Mouse (Mus musculus) bone marrow macrophage, adult 2 months (primary cell): Measurements from ENCODE around the gene Pou2f3. TPM values are rescaled to one million over a fixed set of nuclear protein-coding genes. Genes with fewer than 3 reads are reported as not detected.
"Not testable (repeated sequence)": the region's sequence is repeated elsewhere in the genome, so short reads cannot be mapped to it uniquely, and the experiment has no call there.

Experiments used
- H3K27ac ChIP-seq: 2 replicates; pipeline ENCODE4 v1.5.1; 2012; ENCODE audit warnings: low read depth, low read length; ENCODE audit not compliant: insufficient read depth
- H3K4me1 ChIP-seq: 2 replicates; pipeline ENCODE4 v1.6.1; 2012; ENCODE audit warnings: low read length; ENCODE audit not compliant: control insufficient read depth, insufficient read depth
- H3K4me3 ChIP-seq: 2 replicates; pipeline ENCODE4 v1.5.1; 2012; ENCODE audit warnings: mild to moderate bottlenecking, low read length, moderate library complexity; ENCODE audit not compliant: insufficient read depth
- CTCF ChIP-seq: IDR thresholded peaks from 2 replicates; pipeline ENCODE4 v1.5.1; 2012; ENCODE audit warnings: low read depth, mild to moderate bottlenecking, low read length, moderate library complexity
- POLR2A ChIP-seq: IDR thresholded peaks from 2 replicates; pipeline ENCODE4 v1.6.1; 2012; ENCODE audit warnings: mild to moderate bottlenecking, low read depth, low read length, borderline replicate concordance
- polyA plus RNA-seq: library from polyadenylated mRNA; stranded (reverse); fragments of >200 nt; gene quantifications from 2 replicates; pipeline ENCODE4 v1.2.4, GENCODE M21; 2012; ENCODE audit not compliant: missing spikeins, insufficient read depth, insufficient read length

Pou2f3 gene
- polyA plus RNA-seq, 1 experiment: not detected

GRCm38 (mm10) chr9:43144206-43144810 lies 65.9 kb downstream of the Pou2f3 start:
- Histone ChIP-seq H3K4me3 (no peak overlapping the region), H3K4me1 (no peaks in the 10 kb centered on the region), H3K27ac (no peak overlapping the region)
- no peak for TF ChIP-seq CTCF
- TF ChIP-seq POLR2A: no peak

DNA sequence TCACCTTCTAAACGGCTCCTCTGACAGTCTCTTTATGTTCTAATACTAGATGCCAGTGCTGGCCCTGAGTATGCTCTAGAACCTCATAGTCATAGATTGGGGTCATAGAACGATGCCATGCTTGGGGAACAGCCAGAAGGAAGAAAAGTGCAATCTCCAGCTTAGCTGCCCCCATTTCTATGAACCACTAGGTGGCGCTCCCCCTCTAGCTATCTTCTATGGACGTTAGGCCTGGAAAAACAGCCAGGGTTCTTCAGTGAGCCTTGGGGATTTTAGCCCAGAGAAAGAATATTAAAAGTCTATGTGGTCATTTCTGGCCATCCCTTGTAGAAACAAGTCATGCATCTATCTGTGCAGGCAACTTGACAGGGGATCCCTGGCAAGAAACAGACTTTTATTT lies 68.3 kb downstream of the Pou2f3 start:
- TF ChIP-seq POLR2A (no peak), CTCF (peak; percentile 74)
- Histone ChIP-seq H3K4me1 (no peaks in the 10 kb centered on the region), H3K27ac (no peak overlapping the region), H3K4me3 (no peak overlapping the region)

- no peak overlapping the region for H3K4me3 ChIP-seq
- TF ChIP-seq POLR2A (no peak), CTCF (no peak)
- no peaks in the 10 kb centered on the region for H3K4me1 ChIP-seq
- H3K27ac ChIP-seq: no peak overlapping the region
Measured at GRCm38 (mm10) chr9:43133525-43133924, 76.6 kb downstream of the Pou2f3 start.

- Histone ChIP-seq H3K4me3 (no peak overlapping the region), H3K27ac (no peak overlapping the region), H3K4me1 (no peaks in the 10 kb centered on the region)
- TF ChIP-seq POLR2A (no peak), CTCF (no peak)
Measured at GRCm38 (mm10) chr9:43132380-43132779, 77.8 kb downstream of the Pou2f3 start.

DNA sequence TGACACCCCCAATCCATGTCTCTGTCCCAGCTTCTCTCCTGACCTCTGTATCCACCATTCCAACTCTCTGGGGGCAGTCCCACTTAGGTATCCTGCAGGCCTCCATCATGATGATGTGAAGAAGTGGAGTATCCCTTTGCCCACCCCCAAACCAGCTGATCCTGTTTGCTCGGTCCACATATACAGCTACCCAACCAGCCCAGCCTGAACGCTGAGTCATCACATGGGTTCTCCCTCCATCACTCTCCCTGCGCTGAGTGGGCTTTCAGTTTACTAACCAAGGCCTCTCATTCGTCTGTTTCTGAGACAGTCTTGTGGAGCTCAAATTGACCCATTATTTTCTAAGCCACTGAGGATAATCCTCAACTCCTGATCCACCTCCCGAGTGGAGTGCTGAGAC lies 78.2 kb downstream of the Pou2f3 start:
- H3K27ac ChIP-seq: no peak overlapping the region
- no peak overlapping the region for H3K4me3 ChIP-seq
- no peaks in the 10 kb centered on the region for H3K4me1 ChIP-seq
- no peak for TF ChIP-seq CTCF
- no peak for TF ChIP-seq POLR2A

GRCm38 (mm10) chr9:43130684-43131083 lies 79.5 kb downstream of the Pou2f3 start:
- no peaks in the 10 kb centered on the region for H3K4me1 ChIP-seq
- no peak overlapping the region for H3K4me3 ChIP-seq
- TF ChIP-seq POLR2A: no peak
- 0 out of 2 replicates have a peak, but pooled peaks have one; percentile 7 for TF ChIP-seq CTCF
- H3K27ac ChIP-seq: no peak overlapping the region

GRCm38 (mm10) chr9:43127101-43127787 lies 82.9 kb downstream of the Pou2f3 start:
- TF ChIP-seq CTCF (no peak), POLR2A (no peak)
- Histone ChIP-seq H3K4me3 (no peak overlapping the region), H3K4me1 (no peaks in the 10 kb centered on the region), H3K27ac (no peak overlapping the region)

DNA sequence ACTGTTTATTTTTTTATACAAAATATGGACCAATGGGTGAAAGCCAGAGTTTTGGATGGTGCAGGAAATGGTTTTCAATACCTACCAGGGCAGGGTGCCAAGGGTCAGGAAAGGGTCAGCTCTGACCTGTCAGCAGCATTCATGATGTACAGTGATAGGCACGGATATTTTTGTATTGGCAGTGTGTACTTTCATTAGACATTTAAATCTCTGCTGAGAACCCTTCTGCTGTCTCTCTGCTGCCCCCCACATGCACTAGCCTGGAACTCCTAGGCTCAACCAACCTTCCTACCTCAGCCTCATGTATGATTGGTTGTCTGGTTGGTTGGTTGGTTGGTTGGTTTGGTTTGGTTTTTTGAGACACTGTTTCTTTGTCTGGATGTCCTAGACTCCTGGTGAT lies 87.8 kb downstream of the Pou2f3 start:
- no peak for TF ChIP-seq CTCF
- no peak for TF ChIP-seq POLR2A
- no peak overlapping the region for H3K27ac ChIP-seq
- no peak overlapping the region for H3K4me3 ChIP-seq
- no peaks in the 10 kb centered on the region for H3K4me1 ChIP-seq

- H3K4me3 ChIP-seq: not testable (repeated sequence)
Measured at GRCm38 (mm10) chr9:43121948-43122347, 88.2 kb downstream of the Pou2f3 start.

DNA sequence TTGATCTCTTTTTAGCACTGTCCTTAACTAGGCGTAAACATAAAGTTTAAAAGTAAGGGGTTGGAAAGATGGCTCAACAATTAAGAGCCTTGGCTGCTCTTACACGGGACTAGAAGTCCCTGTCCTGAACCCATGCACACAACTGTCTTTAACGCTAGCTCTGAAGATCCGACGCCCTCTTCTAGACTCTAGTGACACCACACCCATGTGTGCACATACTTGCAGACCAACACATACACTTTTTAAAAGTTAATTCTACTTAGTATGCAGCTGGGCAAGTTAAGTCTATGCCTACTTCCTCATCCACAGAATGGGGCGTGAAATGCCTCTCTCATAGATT lies 93.2 kb downstream of the Pou2f3 start:
- H3K27ac ChIP-seq: no peak overlapping the region
- H3K4me3 ChIP-seq: no peak overlapping the region
- no peaks in the 10 kb centered on the region for H3K4me1 ChIP-seq
- TF ChIP-seq POLR2A (no peak), CTCF (no peak)

More at GRCm38 (mm10) chr9:43121948-43122347, 88.2 kb downstream of the Pou2f3 start:
- H3K27ac ChIP-seq, H3K4me1 ChIP-seq: not testable (repeated sequence)
